Mouse (Mus musculus) thymus, adult 2 months (tissue): ENCODE measurements around the gene Maml3.

Experiments
- CTCF ChIP-seq: fragments of 200-500 bp; IDR thresholded peaks from 2 replicates; pipeline ENCODE4 v1.5.1; 2012; ENCODE audit warnings: mild to moderate bottlenecking, control low read depth, low read length, moderate library complexity, borderline replicate concordance; ENCODE audit not compliant: control insufficient read depth, poor library complexity, insufficient read depth; ENCODE audit errors: extremely low read depth
- POLR2A ChIP-seq: fragments of 200-500 bp; IDR thresholded peaks from 2 replicates; pipeline ENCODE4 v1.6.1; 2012; ENCODE audit warnings: mild to moderate bottlenecking, low read length, control low read depth, moderate library complexity; ENCODE audit not compliant: control insufficient read depth, poor library complexity, insufficient read depth; ENCODE audit errors: extremely low read depth

GRCm38 (mm10) chr3:51670414-51671070 is 434.3 kb downstream of the Maml3 start:
- TF ChIP-seq POLR2A (no peak), CTCF (no peak)
